Mouse (Mus musculus): Measurements from ENCODE around the gene Ccdc182.
A peak's percentile ranks its signal among the peaks of the same experiment; 100 is the strongest.

Ccdc182 gene

DNA sequence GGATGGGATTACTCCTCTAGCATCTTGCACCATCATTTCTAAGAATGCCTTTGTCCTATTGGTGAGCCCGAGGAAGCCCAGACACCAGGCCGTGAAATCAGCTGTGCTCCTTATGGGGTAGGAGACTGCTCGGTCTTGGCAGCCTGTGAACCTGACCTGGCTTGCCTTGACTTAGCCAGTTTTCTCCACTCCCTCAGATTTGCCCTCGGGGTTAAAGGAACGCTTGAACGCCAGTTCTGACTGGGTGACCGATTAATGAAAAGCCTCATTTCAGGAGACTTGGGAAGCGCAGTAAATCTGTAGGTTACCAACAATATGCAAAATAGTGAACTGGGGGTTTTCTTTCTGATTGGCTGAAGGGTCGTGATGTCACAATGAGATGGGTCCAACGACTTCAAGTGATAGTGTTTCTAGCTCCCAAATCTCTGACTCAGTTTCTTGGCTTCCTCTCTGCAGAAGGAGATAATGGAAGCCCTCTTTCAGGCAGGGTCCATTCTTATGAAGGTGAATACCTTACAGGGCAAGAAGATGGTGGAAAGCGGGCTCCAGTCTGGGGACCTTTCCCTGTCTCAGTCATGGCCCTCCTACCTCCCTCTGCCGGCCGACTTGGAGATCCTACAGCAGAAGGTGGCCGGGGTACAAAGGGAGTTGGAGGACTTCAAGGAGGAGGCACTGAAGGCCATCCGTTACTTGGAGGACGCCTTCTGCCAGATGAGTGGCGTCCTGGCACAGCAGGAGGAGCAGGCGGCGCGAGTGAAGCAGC is at the start of gene Ccdc182:
TSS of gene Ccdc182 (plus strand) at position 428 of the 763 bp plus-strand sequence.
- DNase-seq = no peak

DNA sequence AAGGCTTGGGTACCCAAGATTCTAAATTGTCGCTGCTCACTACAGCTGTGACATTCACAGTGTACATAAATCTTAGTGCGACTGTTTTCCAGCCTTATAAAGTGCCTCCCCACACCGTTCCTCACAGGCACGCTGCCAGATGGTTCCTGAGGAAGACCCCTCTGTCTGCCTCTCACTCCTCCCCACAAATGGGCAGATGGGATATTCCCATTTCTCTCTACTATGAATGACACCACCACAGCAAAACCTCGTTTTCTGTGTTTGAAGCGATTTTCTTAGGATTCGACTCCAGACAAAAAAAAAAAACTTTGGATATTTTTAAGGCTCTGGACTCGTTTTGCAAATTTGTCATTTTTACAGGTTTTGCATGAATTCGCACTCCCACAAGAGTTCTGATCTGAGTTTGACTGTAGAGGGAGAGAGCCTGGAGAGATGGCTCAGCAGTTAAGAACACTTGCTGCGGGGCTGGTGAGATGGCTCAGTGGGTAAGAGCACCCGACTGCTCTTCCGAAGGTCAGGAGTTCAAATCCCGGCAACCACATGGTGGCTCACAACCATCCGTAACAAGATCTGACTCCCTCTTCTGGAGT is 48.2 kb upstream of the Ccdc182 start:
- DNase-seq = no peak

DNA sequence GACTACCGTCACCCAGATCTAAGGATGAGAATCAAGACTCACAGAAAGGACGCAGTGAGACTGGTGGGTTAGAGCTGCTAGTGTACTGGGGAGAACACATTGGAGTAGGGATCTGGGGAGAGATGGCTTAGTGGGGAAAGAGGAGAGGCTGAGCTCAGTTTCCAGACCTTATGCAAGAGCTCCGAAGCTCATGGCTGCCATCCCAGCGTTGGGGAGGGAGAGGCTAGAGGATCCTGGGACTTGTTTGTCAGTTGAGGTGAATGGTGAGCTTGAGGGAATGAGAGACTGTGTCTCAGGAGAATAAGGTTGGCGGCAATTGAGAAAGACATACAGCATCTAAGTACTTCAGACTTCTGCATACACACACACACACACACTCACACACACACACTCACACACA is 45.2 kb upstream of the Ccdc182 start:
- no peak for DNase-seq

DNA sequence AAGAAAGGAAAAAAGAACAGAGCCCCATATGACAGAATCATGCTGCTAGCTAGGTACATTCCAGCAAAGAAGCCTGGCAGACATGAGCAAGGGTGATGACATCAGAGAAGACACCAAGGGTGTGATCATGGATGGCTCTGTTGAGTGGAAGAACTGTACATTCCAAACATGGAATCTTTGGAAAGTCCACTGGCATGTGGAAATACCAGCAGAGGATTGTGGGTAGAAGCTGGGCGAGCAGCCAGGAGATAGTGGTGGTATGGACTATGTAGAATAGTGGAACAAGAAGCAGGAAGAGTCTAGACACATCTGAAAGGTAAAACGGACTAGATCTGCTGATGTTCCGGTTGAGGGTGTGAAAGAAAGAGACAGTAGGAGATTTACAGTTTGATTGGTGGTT is 43.3 kb upstream of the Ccdc182 start:
- no peak for DNase-seq

DNA sequence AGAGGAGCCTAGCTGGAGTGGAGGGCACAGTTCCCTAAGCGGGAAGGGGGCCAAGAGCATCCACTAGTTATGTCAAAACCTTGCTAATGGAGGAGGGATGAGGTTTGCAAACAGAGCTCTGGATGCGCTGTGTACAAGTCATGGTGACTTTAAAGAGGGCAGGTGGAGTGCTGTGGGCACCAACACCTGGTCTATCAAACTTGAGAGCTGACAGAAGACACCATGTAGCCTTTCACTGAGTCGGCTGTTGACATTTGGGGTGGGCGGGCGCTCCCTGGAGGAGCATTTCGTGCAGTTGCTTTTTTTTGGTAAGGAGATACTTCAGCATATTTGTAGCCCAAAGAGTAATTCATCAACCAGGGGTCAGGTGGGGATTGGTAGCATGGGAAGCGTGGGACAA is 42.6 kb upstream of the Ccdc182 start:
- DNase-seq = no peak

DNA sequence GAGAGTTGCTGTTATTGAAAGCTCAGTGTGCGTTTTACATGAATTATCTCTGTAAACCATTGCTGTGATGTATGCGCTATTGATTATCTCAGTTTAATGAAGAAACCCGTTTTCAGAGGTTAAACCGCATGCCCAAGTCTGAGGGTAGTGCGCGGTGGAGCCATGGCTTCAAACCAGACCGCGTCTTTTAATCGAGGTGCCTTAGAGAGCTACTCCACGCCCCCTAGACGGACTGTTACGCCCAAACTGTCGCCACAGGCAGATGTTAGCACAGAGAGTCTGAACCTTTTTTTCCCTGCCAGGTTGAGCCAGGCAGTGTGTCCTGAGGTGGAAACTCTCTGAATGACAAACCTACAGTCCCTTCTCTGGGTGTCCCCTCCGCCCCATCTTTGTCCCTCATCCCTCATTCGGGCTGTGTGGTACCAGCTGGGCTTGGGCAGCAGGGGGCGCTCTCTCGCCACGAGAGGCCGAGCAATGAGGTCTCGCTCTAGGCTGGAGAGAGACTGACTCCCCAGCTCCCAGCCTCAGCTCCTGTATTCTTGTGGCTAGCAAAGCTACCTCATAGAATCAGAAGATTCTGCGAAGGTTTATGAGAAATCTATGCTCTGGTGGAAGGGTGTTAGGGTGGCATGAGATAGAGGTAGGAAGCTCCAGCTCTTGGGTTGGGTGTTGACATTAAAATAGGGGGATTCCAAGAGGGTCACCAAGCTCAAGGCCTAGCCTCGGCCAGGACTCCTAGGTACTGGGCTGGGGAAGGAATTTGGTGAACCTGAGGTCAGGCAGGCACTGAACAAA is 41.7 kb upstream of the Ccdc182 start:
- peak; percentile 96 for DNase-seq

DNA sequence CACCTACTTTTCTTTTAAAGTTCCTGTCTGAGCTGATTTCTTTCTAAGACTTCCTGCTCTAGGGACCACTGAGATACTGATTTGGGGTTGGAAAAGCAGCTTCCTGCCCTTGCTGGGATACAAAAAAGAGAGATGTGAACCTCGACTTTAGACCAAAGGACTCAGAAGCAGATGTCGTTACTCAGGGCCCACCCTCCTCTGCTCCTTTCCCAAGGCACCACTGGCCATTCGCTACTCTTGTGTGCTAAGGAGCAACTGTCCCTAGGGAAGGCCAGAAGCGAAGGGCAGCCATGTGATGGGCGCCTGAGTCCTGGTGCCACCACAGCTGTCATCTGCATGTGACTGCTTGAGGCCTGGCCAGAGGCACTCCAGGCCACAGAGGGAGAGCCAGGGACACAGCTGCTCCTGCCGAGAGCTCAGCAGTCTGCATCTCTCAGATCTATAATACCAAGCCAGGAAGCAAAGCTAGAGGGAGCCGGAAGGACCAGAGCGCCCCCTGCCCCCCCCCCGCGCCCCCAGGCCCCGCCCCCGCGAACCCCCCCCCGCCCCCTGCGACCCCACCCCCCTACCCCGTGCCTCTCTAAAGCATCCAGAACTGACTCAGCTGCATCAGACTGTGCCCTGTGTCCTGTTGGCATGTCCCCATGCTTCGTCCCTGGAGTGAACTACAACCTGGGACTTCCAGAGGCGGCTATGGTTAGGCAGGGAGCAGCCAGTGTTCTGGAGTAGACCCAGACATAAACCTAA is 40.9 kb upstream of the Ccdc182 start:
- DNase-seq = peak; percentile 97

DNA sequence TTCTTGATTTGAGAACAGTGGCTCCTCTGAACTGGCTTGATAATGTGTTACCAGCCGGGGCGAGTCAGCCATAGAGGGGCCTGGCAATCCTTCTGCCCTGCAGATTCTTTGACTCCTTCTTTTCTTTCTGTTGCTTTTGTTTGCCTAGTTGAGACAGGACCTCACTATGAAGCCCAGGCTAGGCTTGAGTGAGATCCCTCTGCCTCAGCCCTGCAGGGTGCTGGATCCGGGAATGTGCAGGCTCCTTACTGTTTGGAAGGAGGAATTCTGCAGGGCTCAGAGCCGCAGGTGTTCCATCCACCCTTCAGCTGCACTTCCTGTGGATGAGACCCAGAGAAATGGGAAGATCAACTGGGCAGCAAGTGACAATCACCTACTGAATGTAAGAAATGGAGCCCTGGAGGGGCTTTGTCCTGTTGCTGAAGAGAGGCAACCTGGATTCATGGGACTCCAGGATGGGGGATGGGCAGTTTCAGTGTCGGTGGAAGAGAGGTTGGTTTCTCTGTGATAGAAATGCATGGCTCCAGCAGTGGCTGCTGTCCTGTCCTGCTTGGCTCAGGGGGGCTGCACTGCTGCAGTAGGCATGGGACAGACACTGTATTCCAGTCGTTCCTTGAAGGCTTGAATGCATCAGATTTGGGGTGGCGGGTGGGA is 40.2 kb upstream of the Ccdc182 start:
- no peak for DNase-seq

DNA sequence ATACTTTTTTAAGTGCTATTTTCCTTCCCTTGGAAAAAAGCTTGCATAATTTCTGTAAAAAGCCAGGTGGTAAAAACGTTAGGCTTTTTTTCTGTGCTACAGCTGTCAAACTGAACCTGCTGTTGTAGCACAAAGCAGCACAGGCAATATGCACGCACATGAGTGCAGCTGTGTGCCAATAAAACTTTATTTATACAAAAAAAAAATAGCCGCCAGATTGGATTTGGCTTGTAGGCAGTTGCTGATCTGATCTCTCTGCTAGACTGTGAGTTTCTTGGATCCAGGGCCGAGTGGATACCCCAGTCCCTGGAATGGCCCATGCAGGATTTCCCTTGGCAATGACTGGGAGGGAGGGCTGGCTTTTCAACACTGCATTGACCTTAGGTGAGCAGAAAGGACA is 36.2 kb upstream of the Ccdc182 start:
- no peak for DNase-seq

DNA sequence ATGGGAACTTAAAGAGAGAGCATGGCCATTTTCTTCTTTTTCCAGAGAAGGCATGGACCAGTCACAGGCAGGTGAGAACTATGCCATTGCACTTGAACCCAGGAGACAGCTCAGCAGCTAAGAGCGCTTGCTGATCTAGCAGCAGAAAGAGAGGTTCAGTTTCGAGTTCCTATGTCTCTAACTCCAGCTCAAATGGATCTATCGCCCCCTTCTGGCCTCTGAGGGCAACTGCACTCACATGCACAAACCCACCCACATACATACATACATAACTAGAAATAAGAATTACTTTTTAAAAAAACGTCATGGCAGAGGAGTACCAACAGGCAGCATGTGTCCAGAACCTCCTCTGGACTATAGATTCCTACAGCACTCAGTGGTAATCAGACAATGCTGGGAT is 35.6 kb upstream of the Ccdc182 start:
- peak; percentile 68 for DNase-seq

DNA sequence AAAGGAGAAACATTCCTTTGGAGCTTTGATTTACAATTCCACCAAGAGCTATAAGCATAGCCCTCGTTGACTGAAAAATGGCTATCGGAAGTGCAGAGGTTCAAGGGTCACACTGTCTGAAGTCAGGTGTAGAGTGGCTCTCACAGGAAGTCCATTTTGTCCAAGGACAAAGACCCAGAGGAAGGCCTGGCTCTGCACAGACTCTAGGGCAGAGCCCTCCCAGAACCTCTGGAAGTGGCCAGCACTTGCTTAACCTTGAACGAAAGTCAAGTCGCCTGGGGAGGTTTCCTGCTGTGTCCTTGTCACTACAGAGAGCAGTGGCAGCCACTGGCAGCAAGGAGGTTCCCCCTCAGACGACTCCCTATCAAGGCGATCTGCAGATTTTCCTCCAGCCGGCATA is 33.4 kb upstream of the Ccdc182 start:
- DNase-seq = peak; percentile 86

DNA sequence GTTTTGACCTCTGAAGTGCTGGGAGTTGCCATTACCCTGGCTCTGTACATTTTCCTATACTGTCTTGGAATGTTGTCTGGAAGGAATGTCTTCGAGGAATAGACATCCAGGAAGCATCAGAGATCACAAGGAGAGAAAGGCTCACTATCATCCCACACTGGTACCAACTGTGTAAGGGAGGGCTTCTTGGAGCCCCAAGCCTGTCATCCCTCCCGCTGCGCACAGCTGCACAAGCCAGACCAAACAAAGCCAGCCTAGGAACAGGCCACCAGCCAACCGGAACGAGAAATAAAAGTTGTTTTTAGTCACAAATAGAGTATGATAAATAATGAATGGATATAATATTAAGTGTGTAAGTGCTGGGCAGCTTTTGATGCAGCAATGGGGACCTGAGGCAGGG is 29.0 kb upstream of the Ccdc182 start:
- no peak for DNase-seq

DNA sequence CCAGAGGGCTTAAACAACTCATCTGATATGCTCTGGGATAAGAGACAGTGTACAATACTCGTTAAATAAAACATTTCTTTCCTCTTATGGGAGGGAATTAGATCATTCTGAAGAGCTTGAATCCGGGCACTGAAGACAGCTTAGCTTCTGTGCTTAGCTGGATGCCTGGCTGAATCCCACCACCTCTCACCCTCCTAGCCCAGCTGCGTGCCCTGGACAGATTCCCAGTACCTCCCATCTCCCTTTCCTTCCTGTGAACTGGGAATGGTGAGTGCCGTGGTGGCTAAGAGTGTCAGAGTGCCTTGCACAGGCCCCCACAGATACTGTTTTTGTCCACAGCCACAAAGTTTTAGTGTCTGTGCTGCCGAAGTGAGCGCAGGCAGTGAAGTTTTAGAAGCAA is 27.5 kb upstream of the Ccdc182 start:
- no peak for DNase-seq

DNA sequence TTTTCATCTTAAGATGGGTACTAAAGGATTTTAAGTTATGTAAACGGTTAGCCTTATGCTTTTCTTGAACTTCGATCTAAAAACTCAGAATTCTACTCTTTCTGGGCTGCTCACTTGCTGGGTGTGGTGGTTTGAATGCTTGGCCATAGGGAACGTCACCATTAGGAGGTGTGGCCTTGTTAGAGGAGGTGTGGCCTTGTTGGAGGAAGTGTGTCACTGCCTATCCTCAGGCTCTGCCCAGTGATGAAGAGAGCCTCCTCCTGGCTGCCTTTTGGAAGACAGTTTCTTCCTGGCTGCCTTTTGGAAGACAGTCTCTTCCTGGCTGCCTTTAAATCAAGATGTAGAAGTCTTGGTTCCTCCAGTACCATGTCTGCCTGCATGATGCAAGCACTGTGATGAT is 22.0 kb upstream of the Ccdc182 start:
- no peak for DNase-seq

DNA sequence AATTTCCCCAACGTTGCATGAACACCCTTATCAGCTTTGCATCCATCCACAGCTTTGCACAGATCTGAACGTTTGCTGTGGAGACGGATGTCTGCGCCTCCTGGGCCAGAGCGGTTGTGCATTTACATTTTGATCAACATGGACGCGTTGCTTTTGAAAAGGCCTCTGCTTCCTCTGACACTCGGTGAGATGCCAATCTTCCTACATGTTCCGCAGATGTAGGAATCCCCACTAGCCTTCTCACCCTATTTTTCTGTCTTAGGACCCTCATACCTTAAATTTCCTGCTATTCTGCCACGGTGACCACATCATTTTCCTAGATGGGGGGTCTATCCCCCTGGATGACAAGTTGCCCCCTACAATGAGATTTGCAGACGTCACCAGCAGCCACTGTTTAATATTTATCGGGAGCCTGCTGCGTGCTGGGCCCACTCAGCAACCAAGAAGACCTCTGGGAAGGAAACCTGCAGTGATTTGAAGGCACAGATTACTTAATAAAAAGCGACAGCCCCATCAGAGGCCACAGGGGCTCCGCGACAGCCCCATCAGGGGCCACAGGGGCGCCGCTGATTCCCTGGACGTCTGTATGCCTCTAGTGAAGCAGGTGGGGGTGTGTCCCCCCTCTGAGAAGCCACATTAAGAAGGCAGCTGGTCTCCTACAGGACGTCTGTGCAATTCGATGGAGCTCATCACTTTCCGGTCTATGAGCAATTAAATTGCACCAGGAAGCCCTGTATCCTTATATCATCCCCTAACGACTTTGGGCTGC is 19.6 kb upstream of the Ccdc182 start:
- no peak for DNase-seq

DNA sequence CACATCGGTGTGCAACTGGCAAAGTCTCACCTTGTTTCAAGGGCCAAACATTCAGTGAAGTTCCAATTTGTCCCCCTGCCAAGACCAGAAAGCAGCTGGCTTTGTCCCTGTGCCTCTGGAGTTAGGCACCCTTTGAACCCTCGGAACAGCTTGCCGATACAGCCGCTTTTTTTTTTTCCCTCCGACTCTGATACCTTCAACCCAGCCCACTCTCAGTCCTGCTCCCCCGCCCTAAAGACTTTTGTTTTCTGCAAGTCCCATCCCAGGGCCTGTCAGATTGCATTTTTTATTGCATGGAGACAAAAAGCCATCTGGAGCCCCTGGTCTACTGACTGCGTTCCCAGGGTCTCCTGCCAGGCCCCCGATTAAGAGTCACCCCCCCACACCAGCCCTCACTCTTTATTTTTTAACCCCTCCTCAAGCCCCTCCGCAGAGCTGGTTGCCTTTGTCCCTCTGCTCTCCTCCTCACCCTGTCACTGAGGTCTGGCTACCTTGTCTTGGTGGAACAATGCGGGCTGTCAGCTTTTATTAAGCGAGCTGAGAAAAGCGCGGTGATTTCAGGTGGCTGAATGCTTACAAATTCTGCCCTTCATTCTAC is 18.9 kb upstream of the Ccdc182 start:
- DNase-seq = no peak

DNA sequence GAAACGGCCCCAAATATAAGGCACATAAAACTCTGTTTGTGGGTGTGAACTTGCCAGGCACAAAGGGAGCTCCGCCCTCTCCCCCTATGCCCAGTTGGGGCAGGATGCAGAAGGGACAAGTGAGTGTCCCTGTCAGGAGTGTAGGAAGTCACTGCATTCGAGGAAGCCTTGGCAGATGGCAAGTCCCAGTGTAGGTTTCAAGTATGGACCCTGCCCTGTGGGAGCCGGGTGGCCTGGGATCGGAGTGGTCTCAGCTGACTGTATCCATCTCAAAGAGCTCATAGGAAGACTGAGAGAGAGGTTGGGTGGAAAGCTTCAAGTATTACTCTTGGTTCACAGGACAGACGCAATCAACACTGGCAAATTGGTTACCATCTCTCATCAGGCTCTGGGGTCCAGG is 17.9 kb upstream of the Ccdc182 start:
- DNase-seq = no peak

DNA sequence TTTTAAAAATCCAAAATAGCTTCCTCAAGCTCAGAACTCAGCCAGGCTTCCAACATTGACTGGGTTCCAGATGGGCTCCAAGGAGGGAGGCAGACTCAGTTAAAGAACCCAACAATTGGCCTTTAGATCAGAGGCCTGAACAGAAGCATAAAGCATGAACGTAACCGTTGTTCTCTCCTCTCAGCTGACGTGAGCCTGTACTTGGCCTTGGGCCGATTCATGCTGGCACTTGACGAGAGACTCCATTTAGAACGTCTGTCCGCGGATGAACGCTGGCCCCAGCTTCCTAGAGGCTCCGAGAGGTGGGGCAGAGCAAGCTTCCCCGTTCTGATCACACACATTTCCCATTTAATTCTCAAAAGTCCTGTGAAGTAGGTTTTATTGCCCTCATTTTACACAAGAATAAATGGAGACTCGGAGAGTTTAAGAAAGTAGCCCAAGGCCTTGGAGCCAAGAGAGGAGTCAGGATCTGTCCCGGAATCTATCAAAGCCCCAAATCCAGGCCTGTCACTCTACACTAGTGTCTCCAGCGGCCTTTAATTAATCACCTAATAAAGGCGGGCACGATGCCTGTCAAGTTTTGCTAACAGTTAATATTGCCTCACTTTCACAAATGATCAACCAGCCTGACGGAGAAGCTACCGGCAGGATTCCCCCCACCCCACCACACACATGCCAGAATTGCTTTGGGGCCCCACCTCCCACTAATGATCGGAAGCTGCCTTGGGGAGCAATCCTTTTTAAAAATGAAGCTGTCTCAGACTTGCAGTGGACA is 17.1 kb upstream of the Ccdc182 start:
- peak; percentile 90 for DNase-seq

DNA sequence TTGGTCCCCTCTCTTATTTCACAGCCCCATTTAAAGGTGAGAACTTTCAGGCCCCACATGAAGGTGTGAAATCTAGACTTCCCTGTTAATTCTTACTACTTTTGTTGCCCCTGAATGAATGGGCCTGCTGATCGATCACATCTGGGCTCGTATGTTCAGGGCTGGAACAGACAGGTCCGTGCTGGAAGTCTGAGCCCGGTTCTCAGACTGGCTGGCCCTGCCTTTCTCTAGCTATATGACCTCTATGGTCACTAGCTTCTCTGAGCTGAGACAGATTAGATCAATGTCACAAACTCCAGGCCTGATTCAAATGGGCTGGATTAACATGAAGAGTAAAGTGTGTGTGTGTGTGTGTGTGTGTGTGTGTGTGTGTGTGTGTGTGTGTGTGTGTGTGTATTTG is 14.9 kb upstream of the Ccdc182 start:
- no peak for DNase-seq

DNA sequence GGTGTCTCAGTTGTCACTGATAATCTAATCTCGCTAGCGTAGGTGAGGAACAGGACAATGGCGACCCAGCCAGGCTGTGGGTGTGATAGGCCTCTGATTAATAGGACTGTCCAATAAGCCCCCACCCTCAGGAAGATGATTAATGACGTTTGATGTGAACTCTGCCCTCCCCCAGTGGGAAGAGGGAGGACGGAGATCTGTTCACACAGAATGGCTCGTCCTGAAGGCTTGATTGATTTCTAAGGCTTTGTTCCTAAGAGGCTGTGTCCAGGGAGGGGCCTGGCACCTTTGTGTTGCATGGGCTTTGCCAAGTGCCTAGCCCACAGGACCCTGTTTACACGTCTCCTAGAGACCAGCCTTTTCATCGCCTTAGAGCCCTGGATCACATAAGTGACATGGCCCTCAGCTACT is 13.4 kb upstream of the Ccdc182 start:
- no peak for DNase-seq
